Mouse (Mus musculus): Measurements from ENCODE around the gene Psmd14.

The Psmd14 gene

GRCm38 (mm10) chr2:61711108-61712040 lies at the start of gene Psmd14:
Gene Psmd14 (plus strand): TSS chr2:61711694.
- DNase-seq (ENCODE audit: low read depth, low spot score) = peak; percentile 81

GRCm38 (mm10) chr2:61662833-61663232 lies 48.7 kb upstream of the Psmd14 start:
- DNase-seq (ENCODE audit: low read depth, low spot score) = no peak

GRCm38 (mm10) chr2:61663573-61664241 lies 47.8 kb upstream of the Psmd14 start:
- DNase-seq (ENCODE audit: low read depth, low spot score) = no peak

- no peak for DNase-seq (ENCODE audit: low read depth, low spot score)
These were observed 44.1 kb upstream of the Psmd14 start for GRCm38 (mm10) chr2:61667420-61667819.

GRCm38 (mm10) chr2:61668260-61668659 lies 43.2 kb upstream of the Psmd14 start:
- peak; percentile 14 for DNase-seq (ENCODE audit: low read depth, low spot score)

GRCm38 (mm10) chr2:61674555-61674954 lies 36.9 kb upstream of the Psmd14 start:
- DNase-seq (ENCODE audit: low read depth, low spot score) = no peak

- DNase-seq (ENCODE audit: low read depth, low spot score) = no peak
These were observed 29.9 kb upstream of the Psmd14 start for GRCm38 (mm10) chr2:61681572-61681971.

- no peak for DNase-seq (ENCODE audit: low read depth, low spot score)
These were observed 25.0 kb upstream of the Psmd14 start for GRCm38 (mm10) chr2:61686533-61686932.

GRCm38 (mm10) chr2:61689086-61689485 lies 22.4 kb upstream of the Psmd14 start:
- DNase-seq (ENCODE audit: low read depth, low spot score) = no peak

GRCm38 (mm10) chr2:61709570-61709969 lies 1.9 kb upstream of the Psmd14 start:
- DNase-seq (ENCODE audit: low read depth, low spot score) = no peak

GRCm38 (mm10) chr2:61712526-61712925 lies 1.0 kb downstream of the Psmd14 start:
- DNase-seq (ENCODE audit: low read depth, low spot score) = no peak

GRCm38 (mm10) chr2:61722401-61722982 lies 11.0 kb downstream of the Psmd14 start:
- no peak for DNase-seq (ENCODE audit: low read depth, low spot score)

GRCm38 (mm10) chr2:61732802-61733486 lies 21.4 kb downstream of the Psmd14 start:
- no peak for DNase-seq (ENCODE audit: low read depth, low spot score)

GRCm38 (mm10) chr2:61734175-61734574 lies 22.7 kb downstream of the Psmd14 start:
- DNase-seq (ENCODE audit: low read depth, low spot score) = no peak

- no peak for DNase-seq (ENCODE audit: low read depth, low spot score)
These were observed 34.6 kb downstream of the Psmd14 start for GRCm38 (mm10) chr2:61746051-61746450.

GRCm38 (mm10) chr2:61746580-61746979 lies 35.1 kb downstream of the Psmd14 start:
- DNase-seq (ENCODE audit: low read depth, low spot score) = no peak

- no peak for DNase-seq (ENCODE audit: low read depth, low spot score)
These were observed 35.9 kb downstream of the Psmd14 start for GRCm38 (mm10) chr2:61747411-61747810.

- no peak for DNase-seq (ENCODE audit: low read depth, low spot score)
These were observed 39.2 kb downstream of the Psmd14 start for GRCm38 (mm10) chr2:61750702-61751101.

GRCm38 (mm10) chr2:61751286-61751685 lies 39.8 kb downstream of the Psmd14 start:
- DNase-seq (ENCODE audit: low read depth, low spot score) = no peak

GRCm38 (mm10) chr2:61752362-61752761 lies 40.9 kb downstream of the Psmd14 start:
- DNase-seq (ENCODE audit: low read depth, low spot score) = no peak

GRCm38 (mm10) chr2:61754989-61755388 lies 43.5 kb downstream of the Psmd14 start:
- DNase-seq (ENCODE audit: low read depth, low spot score) = no peak

Measured in retina, postnatal 7 days (tissue).